ENCODE assay signal across 8 mouse cellular contexts in genomic region chr15:78914091-78914822, GRCm38 (mm10). TPM values are rescaled to one million over a fixed set of nuclear protein-coding genes. Genes with fewer than 3 reads are reported as not detected.
DNase-seq lines count a peak whose midpoint lies in the region; ATAC-seq and TF ChIP-seq lines count a peak whose summit lies in the region.

No protein-coding gene starts in this region.

- no peak; the same call in 1 of the 2 replicates for TF ChIP-seq CTCF in lung, embryonic 14.5 days (IDR thresholded peaks at IDR 0.05; ENCODE audit: low read depth)

- peaks cover 48% of the 10 kb centered on the region for H3K36me3 ChIP-seq in lung, embryonic 14.5 days (ENCODE audit: insufficient read depth)
- H3K36me3 ChIP-seq in forebrain, embryonic 13.5 days (ENCODE audit: poor library complexity, severe bottlenecking) = peaks cover 12% of the 10 kb centered on the region
- peaks cover 5% of the 10 kb centered on the region; the same call in 1 of the 2 replicates for H3K36me3 ChIP-seq in limb, embryonic 11.5 days (ENCODE audit: control insufficient read depth, insufficient read depth, low read length)
- no peaks in the 10 kb centered on the region for H3K36me3 ChIP-seq in neural tube, embryonic 14.5 days (ENCODE audit: control insufficient read depth, insufficient read depth, low read length)

- peak; percentile 65 for ATAC-seq in lung, embryonic 14.5 days (ENCODE audit: insufficient read depth)
- ATAC-seq in forebrain, embryonic 13.5 days = peak; percentile 68
- peak; percentile 33; the same call in 1 of the 2 replicates for ATAC-seq in limb, embryonic 11.5 days (ENCODE audit: insufficient number of reproducible peaks, low FRiP score, low TSS enrichment, low read depth)
- peak; percentile 73 for ATAC-seq in neural tube, embryonic 14.5 days (ENCODE audit: low read depth)

- H3K27me3 ChIP-seq in lung, embryonic 14.5 days (ENCODE audit: insufficient read depth, low read length) = no peaks in the 10 kb centered on the region
- no peaks in the 10 kb centered on the region for H3K27me3 ChIP-seq in forebrain, embryonic 13.5 days
- no peaks in the 10 kb centered on the region for H3K27me3 ChIP-seq in limb, embryonic 11.5 days (ENCODE audit: control insufficient read depth, insufficient read depth, low read length)
- no peaks in the 10 kb centered on the region for H3K27me3 ChIP-seq in neural tube, embryonic 14.5 days (ENCODE audit: control insufficient read depth, insufficient read depth, low read length)

- peak overlapping the region; percentile 99 for H3K4me2 ChIP-seq in lung, embryonic 14.5 days
- peak overlapping the region; percentile 92 for H3K4me2 ChIP-seq in forebrain, embryonic 13.5 days
- H3K4me2 ChIP-seq in limb, embryonic 11.5 days (ENCODE audit: low read depth, severe bottlenecking) = peak overlapping the region; percentile 95
- H3K4me2 ChIP-seq in neural tube, embryonic 14.5 days (ENCODE audit: low read depth, low read length) = peak overlapping the region; percentile 89

- peak; percentile 47 for DNase-seq in lung, embryonic 14.5 days
- DNase-seq in lung, postnatal 36 days = no peak
- DNase-seq in cerebellum, adult 11 months = peak; percentile 73
- peak; percentile 56 for DNase-seq in limb, embryonic 11.5 days (ENCODE audit: low spot score)
- DNase-seq in adrenal gland, adult 2 months = no peak
- no peak for DNase-seq in lung, postnatal 4 days

- H3K9ac ChIP-seq in lung, embryonic 14.5 days = peak overlapping the region; percentile 72
- H3K9ac ChIP-seq in forebrain, embryonic 13.5 days = peak overlapping the region; percentile 88
- peak overlapping the region; percentile 86 for H3K9ac ChIP-seq in limb, embryonic 11.5 days (ENCODE audit: low read length)
- peak overlapping the region; percentile 77 for H3K9ac ChIP-seq in neural tube, embryonic 14.5 days (replicated peaks; ENCODE audit: low read depth, low read length)

- H3K9me3 ChIP-seq in lung, embryonic 14.5 days (ENCODE audit: low read depth, low read length) = no peaks in the 10 kb centered on the region
- no peaks in the 10 kb centered on the region for H3K9me3 ChIP-seq in forebrain, embryonic 13.5 days (replicated peaks)
- H3K9me3 ChIP-seq in limb, embryonic 11.5 days (ENCODE audit: control insufficient read depth, low read length) = no peaks in the 10 kb centered on the region
- no peaks in the 10 kb centered on the region for H3K9me3 ChIP-seq in neural tube, embryonic 14.5 days (ENCODE audit: control insufficient read depth, low read length)

- peak overlapping the region; percentile 89 for H3K27ac ChIP-seq in lung, embryonic 14.5 days (ENCODE audit: low read depth)
- H3K27ac ChIP-seq in forebrain, embryonic 13.5 days = peak overlapping the region; percentile 97
- peak overlapping the region; percentile 85 for H3K27ac ChIP-seq in limb, embryonic 11.5 days (replicated peaks; ENCODE audit: low read depth, low read length)
- peak overlapping the region; percentile 97 for H3K27ac ChIP-seq in neural tube, embryonic 14.5 days (ENCODE audit: low read depth, low read length)

- under 1% methylated on average over 83 of the region's 87 CpGs for WGBS in lung, embryonic 14.5 days
- WGBS in forebrain, embryonic 13.5 days = under 1% methylated on average over 55 of the region's 87 CpGs
- under 1% methylated on average over 77 of the region's 87 CpGs for WGBS in limb, embryonic 11.5 days
- WGBS in neural tube, embryonic 14.5 days = under 1% methylated on average over 72 of the region's 87 CpGs

- peaks cover 11% of the 10 kb centered on the region; the same call in 1 of the 2 replicates for H3K4me1 ChIP-seq in lung, embryonic 14.5 days (ENCODE audit: insufficient read depth)
- H3K4me1 ChIP-seq in forebrain, embryonic 13.5 days = peaks cover 41% of the 10 kb centered on the region
- H3K4me1 ChIP-seq in limb, embryonic 11.5 days (ENCODE audit: control insufficient read depth, insufficient read depth, low read length) = peaks cover 20% of the 10 kb centered on the region
- H3K4me1 ChIP-seq in neural tube, embryonic 14.5 days (ENCODE audit: control insufficient read depth, insufficient read depth, low read length) = peaks cover 27% of the 10 kb centered on the region

- H3K4me3 ChIP-seq in lung, embryonic 14.5 days (ENCODE audit: low read depth, low read length) = peak overlapping the region; percentile 73
- H3K4me3 ChIP-seq in forebrain, embryonic 13.5 days = peak overlapping the region; percentile 81
- peak overlapping the region; percentile 85 for H3K4me3 ChIP-seq in limb, embryonic 11.5 days (ENCODE audit: low read depth, low read length)
- H3K4me3 ChIP-seq in neural tube, embryonic 14.5 days (ENCODE audit: low read depth, low read length) = peak overlapping the region; percentile 71

RNA-seq across cellular contexts. Expression of gene Pdxp, which starts 0.5 kb away (rescaled TPM):
- 17.9 and 21.9 TPM in 2 replicates for polyA plus RNA-seq in lung, embryonic 14.5 days (2014; fragmentation: Nextera tagmentation; extraction: Ambion mirVana)
- 54.4 and 55.5 TPM in 2 replicates for polyA plus RNA-seq in forebrain, embryonic 13.5 days (2015; fragmentation: Nextera tagmentation; extraction: Ambion mirVana)
- polyA plus RNA-seq in limb, embryonic 11.5 days (2014; fragmentation: Nextera tagmentation; extraction: Ambion mirVana) = 38.2 and 39.6 TPM in 2 replicates
- 74.9 and 84.7 TPM in 2 replicates for polyA plus RNA-seq in neural tube, embryonic 14.5 days (2014; fragmentation: Nextera tagmentation; extraction: Ambion mirVana)
- total RNA-seq in adrenal gland, adult 2 months (2021) = 1 to 10 TPM; 2.4 to 5.7 TPM
- polyA plus RNA-seq in adrenal gland, adult 2 months (2012; rRNA removed) = 18.8 and 30.1 TPM in 2 replicates

RNA-seq across cellular contexts. Expression of gene Lgals1, which starts 12.3 kb away (rescaled TPM):
- 799 and 855 TPM in 2 replicates for polyA plus RNA-seq in lung, embryonic 14.5 days (2014; fragmentation: Nextera tagmentation; extraction: Ambion mirVana)
- 91.7 and 110 TPM in 2 replicates for polyA plus RNA-seq in forebrain, embryonic 13.5 days (2015; fragmentation: Nextera tagmentation; extraction: Ambion mirVana)
- polyA plus RNA-seq in limb, embryonic 11.5 days (2014; fragmentation: Nextera tagmentation; extraction: Ambion mirVana) = 567 and 570 TPM in 2 replicates
- 50.7 and 166 TPM in 2 replicates for polyA plus RNA-seq in neural tube, embryonic 14.5 days (2014; fragmentation: Nextera tagmentation; extraction: Ambion mirVana)
- 100 to 1,000 TPM; 386 to 613 TPM for total RNA-seq in adrenal gland, adult 2 months (2021)
- polyA plus RNA-seq in adrenal gland, adult 2 months (2012; rRNA removed) = 341 and 382 TPM in 2 replicates

RNA-seq across cellular contexts. Expression of gene Sh3bp1, which starts 14.7 kb away (rescaled TPM):
- 43.5 and 43.9 TPM in 2 replicates for polyA plus RNA-seq in lung, embryonic 14.5 days (2014; fragmentation: Nextera tagmentation; extraction: Ambion mirVana)
- polyA plus RNA-seq in forebrain, embryonic 13.5 days (2015; fragmentation: Nextera tagmentation; extraction: Ambion mirVana) = 3.7 and 5.4 TPM in 2 replicates
- polyA plus RNA-seq in limb, embryonic 11.5 days (2014; fragmentation: Nextera tagmentation; extraction: Ambion mirVana) = 45.0 and 50.9 TPM in 2 replicates
- polyA plus RNA-seq in neural tube, embryonic 14.5 days (2014; fragmentation: Nextera tagmentation; extraction: Ambion mirVana) = 3.4 and 4.1 TPM in 2 replicates
- total RNA-seq in adrenal gland, adult 2 months (2021) = 10 to 100 TPM in 1 of 2 experiments, 1 to 10 TPM in 1; 4.6 to 11.0 TPM
- 54.1 and 60.0 TPM in 2 replicates for polyA plus RNA-seq in adrenal gland, adult 2 months (2012; rRNA removed)

RNA-seq across cellular contexts. Expression of gene Gm49510, which starts 14.8 kb away (rescaled TPM):
- polyA plus RNA-seq in lung, embryonic 14.5 days (2014; fragmentation: Nextera tagmentation; extraction: Ambion mirVana) = 0.18 and 0.70 TPM in 2 replicates
- polyA plus RNA-seq in forebrain, embryonic 13.5 days (2015; fragmentation: Nextera tagmentation; extraction: Ambion mirVana) = 0.15 and 0.16 TPM in 2 replicates
- 0.92 and 1.0 TPM in 2 replicates for polyA plus RNA-seq in limb, embryonic 11.5 days (2014; fragmentation: Nextera tagmentation; extraction: Ambion mirVana)
- polyA plus RNA-seq in neural tube, embryonic 14.5 days (2014; fragmentation: Nextera tagmentation; extraction: Ambion mirVana) = 0.21 TPM in 1 of 2 replicates, not detected in the other
- not detected for total RNA-seq in adrenal gland, adult 2 months (2021)
- not detected in 2 replicates for polyA plus RNA-seq in adrenal gland, adult 2 months (2012; rRNA removed)

RNA-seq across cellular contexts. Expression of gene Nol12, which starts 20.5 kb away (rescaled TPM):
- polyA plus RNA-seq in lung, embryonic 14.5 days (2014; fragmentation: Nextera tagmentation; extraction: Ambion mirVana) = 52.8 and 57.4 TPM in 2 replicates
- 50.3 and 59.3 TPM in 2 replicates for polyA plus RNA-seq in forebrain, embryonic 13.5 days (2015; fragmentation: Nextera tagmentation; extraction: Ambion mirVana)
- 72.7 and 76.3 TPM in 2 replicates for polyA plus RNA-seq in limb, embryonic 11.5 days (2014; fragmentation: Nextera tagmentation; extraction: Ambion mirVana)
- polyA plus RNA-seq in neural tube, embryonic 14.5 days (2014; fragmentation: Nextera tagmentation; extraction: Ambion mirVana) = 58.4 and 66.0 TPM in 2 replicates
- 10 to 100 TPM; 42.0 to 57.2 TPM for total RNA-seq in adrenal gland, adult 2 months (2021)
- polyA plus RNA-seq in adrenal gland, adult 2 months (2012; rRNA removed) = 21.3 and 22.5 TPM in 2 replicates

Comparison
In these comparisons a context has a peak if more than half of its experiments do, and no peak if none do; other contexts are left out.
1. DNase-seq: peak in lung, embryonic 14.5 days (single experiment), cerebellum, adult 11 months (single experiment) and limb, embryonic 11.5 days (single experiment); none in lung, postnatal 36 days (single experiment), adrenal gland, adult 2 months (single experiment) and lung, postnatal 4 days (0 of 2).
2. Peak in every context shown above with its lines, with median percentiles within 50 percentile points of each other: ATAC-seq, H3K27ac ChIP-seq, H3K4me2 ChIP-seq, H3K4me3 ChIP-seq and H3K9ac ChIP-seq.